Mouse (Mus musculus) midbrain, embryonic 16.5 days (tissue): ENCODE results near the gene Afdn. TPM values are rescaled to one million over a fixed set of nuclear protein-coding genes. Genes with fewer than 3 reads are reported as not detected.
"Not testable (repeated sequence)": the region's sequence is repeated elsewhere in the genome, so short reads cannot be mapped to it uniquely, and the experiment has no call there.

Experiments used
- ATAC-seq: fragments of 200-750 bp; cut with Nextera tagmentation; 2 replicates; pipeline ENCODE4 v1.8.0; 2017; ENCODE audit warnings: moderate TSS enrichment
- H3K27ac ChIP-seq: fragments of 300-500 bp; sonication (generic); 2 replicates; pipeline ENCODE4 v1.5.1; 2014; ENCODE audit warnings: mild to moderate bottlenecking, low read length, mixed read lengths
- H3K27me3 ChIP-seq: fragments of 300-500 bp; sonication (generic); 2 replicates; pipeline ENCODE4 v1.6.1; 2014; ENCODE audit warnings: low read depth, low read length, mixed read lengths; ENCODE audit not compliant: control insufficient read depth, insufficient read depth
- H3K36me3 ChIP-seq: fragments of 300-500 bp; sonication (generic); 2 replicates; pipeline ENCODE4 v1.6.1; 2014; ENCODE audit warnings: mild to moderate bottlenecking, low read length, moderate library complexity, mixed read lengths; ENCODE audit not compliant: control insufficient read depth, insufficient read depth
- H3K4me1 ChIP-seq: fragments of 300-500 bp; sonication (generic); 2 replicates; pipeline ENCODE4 v1.6.1; 2014; ENCODE audit warnings: mild to moderate bottlenecking, low read length, mixed read lengths; ENCODE audit not compliant: control insufficient read depth, insufficient read depth
- H3K4me2 ChIP-seq: fragments of 300-500 bp; sonication (generic); 2 replicates; pipeline ENCODE4 v1.6.1; 2014; ENCODE audit warnings: mild to moderate bottlenecking, low read length, mixed read lengths
- H3K4me3 ChIP-seq: fragments of 300-500 bp; sonication (generic); 2 replicates; pipeline ENCODE4 v1.5.1; 2014; ENCODE audit warnings: low read depth, mild to moderate bottlenecking, low read length, moderate library complexity, mixed read lengths
- H3K9ac ChIP-seq: fragments of 300-500 bp; sonication (generic); 2 replicates; pipeline ENCODE4 v1.6.1; 2014; ENCODE audit warnings: low read depth, low read length, mixed read lengths
- H3K9me3 ChIP-seq: fragments of 300-500 bp; sonication (generic); replicated peaks from 2 replicates; pipeline ENCODE4 v1.6.1; 2014; ENCODE audit warnings: mild to moderate bottlenecking, low read length, mixed read lengths; ENCODE audit not compliant: control insufficient read depth, poor library complexity, severe bottlenecking
- WGBS: fragments of 180-500 bp; shearing (Covaris S2); extraction: QIAGEN DNeasy Blood & Tissue Kit; methylation state at CpG from one replicate; pipeline ENCODE4 v1.1.7; 2014; 5-methylcytosine and 5-hydroxymethylcytosine counted together
- polyA plus RNA-seq: library from polyadenylated mRNA; unstranded; fragments of >200 nt; fragmentation: Nextera tagmentation; extraction: Ambion mirVana; gene quantifications from 2 replicates; pipeline ENCODE4 v1.2.1, GENCODE M21; 2015

Afdn gene
- polyA plus RNA-seq, 1 experiment from 2014 or later, result 118 TPM

DNA sequence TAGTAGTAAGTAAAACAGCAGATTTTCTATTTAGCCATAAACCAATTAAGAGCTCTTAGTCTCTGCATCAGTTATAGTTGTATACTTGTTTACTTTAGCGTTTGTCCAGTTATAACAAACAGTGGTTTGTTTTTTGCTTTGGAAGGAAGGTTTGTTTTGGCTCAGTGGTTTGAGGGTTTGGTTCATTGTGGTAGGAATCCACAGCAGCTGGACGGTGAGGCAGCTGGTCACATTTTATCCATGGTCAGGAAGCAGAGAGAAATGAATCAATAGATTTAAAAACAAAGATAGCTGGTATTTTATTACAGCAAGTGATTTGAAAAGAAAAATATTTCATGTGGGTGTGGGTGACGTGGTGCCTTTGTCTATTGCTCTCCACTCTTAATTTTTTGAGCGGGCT, 59.0 kb downstream of the Afdn start:
- no peak overlapping the region for H3K4me2 ChIP-seq
- no peak for ATAC-seq
- no peak overlapping the region for H3K9ac ChIP-seq
- H3K27ac ChIP-seq, result no peak overlapping the region
- no peaks in the 10 kb centered on the region for H3K4me1 ChIP-seq
- 94% methylated on average over 4 of the region's 4 CpGs for WGBS
- H3K4me3 ChIP-seq, result no peak overlapping the region
- H3K36me3 ChIP-seq, result peaks cover 10% of the 10 kb centered on the region; the same call in 1 of the 2 replicates
- no peaks in the 10 kb centered on the region for H3K27me3 ChIP-seq
- H3K9me3 ChIP-seq, result no peaks in the 10 kb centered on the region

DNA sequence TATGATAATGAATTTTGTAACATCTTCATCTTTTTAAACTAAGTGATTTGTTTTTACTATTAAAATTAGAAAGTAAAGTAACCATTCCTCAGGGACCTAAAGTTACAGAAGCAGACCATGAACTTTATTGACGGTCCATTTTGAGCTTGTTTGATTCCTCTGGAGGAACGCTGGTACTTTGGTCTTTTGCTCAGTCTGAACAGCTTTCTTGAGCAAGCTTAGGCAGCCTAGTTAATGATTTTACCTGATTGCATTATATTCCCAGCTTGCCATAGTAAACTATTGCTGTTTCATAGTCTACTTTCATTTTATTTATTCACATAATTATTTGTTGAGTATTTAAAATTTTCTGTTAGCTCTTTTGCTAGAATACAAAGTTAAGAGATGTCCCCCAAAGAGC, 60.3 kb downstream of the Afdn start:
- H3K27me3 ChIP-seq, result no peaks in the 10 kb centered on the region
- H3K9ac ChIP-seq, result no peak overlapping the region
- H3K4me3 ChIP-seq, result no peak overlapping the region
- ATAC-seq, result no peak
- H3K4me1 ChIP-seq, result no peaks in the 10 kb centered on the region
- no peaks in the 10 kb centered on the region for H3K9me3 ChIP-seq
- H3K27ac ChIP-seq, result no peak overlapping the region
- WGBS, result 94% methylated on average over 2 of the region's 2 CpGs
- peaks cover 11% of the 10 kb centered on the region; the same call in 1 of the 2 replicates for H3K36me3 ChIP-seq
- H3K4me2 ChIP-seq, result no peak overlapping the region

DNA sequence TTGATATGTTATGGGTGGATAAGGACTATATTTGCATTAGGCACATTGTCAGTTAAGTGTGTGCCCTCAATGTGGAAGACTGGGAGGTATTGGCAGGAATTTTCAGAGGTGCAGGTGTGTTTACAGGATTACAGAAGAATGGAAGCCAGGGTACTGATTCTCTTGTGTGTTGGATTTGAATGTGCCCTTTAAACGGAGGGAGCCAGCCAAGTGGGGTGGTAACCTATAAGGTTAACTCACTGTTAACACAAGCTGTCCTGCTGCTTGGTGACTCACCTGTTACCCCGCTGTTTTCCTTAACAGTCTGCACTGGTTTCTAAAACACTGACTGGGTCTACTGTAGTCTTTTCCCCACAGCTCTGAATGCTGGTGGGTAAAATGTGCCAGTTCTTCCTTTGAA, 65.1 kb downstream of the Afdn start:
- no peak overlapping the region for H3K9ac ChIP-seq
- no peaks in the 10 kb centered on the region for H3K27me3 ChIP-seq
- no peak for ATAC-seq
- 93% methylated on average over 2 of the region's 2 CpGs for WGBS
- no peak overlapping the region for H3K4me2 ChIP-seq
- no peak overlapping the region for H3K4me3 ChIP-seq
- no peaks in the 10 kb centered on the region for H3K4me1 ChIP-seq
- peaks cover 9% of the 10 kb centered on the region for H3K36me3 ChIP-seq
- H3K27ac ChIP-seq, result no peak overlapping the region
- H3K9me3 ChIP-seq, result no peaks in the 10 kb centered on the region

DNA sequence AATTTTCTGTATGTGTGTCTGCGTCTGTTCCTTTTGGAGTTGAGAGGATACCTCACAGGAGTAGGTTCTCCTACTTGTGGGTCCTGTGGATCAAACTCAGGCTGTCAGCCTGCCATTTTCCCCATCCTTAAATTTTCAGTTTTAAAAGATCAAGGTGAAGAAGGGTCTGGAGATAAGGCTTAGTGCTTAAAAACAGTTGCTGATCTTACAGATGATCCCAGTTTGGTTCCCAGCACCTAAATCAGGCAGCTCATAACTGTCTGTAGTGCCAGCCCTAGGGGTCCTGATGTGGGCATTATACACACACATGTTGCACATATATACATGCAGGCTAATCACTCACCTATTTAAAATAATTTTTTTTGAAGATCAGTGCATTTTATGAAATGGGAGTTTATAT, 69.9 kb downstream of the Afdn start:
- Histone ChIP-seq H3K9ac (no peak overlapping the region), H3K4me3 (no peak overlapping the region), H3K36me3 (peaks cover 11% of the 10 kb centered on the region), H3K4me2 (no peak overlapping the region), H3K9me3 (no peaks in the 10 kb centered on the region), H3K27me3 (no peaks in the 10 kb centered on the region), H3K4me1 (no peaks in the 10 kb centered on the region), H3K27ac (no peak overlapping the region)
- WGBS, result 97% methylated on average over 1 of the region's 1 CpGs
- ATAC-seq, result no peak

DNA sequence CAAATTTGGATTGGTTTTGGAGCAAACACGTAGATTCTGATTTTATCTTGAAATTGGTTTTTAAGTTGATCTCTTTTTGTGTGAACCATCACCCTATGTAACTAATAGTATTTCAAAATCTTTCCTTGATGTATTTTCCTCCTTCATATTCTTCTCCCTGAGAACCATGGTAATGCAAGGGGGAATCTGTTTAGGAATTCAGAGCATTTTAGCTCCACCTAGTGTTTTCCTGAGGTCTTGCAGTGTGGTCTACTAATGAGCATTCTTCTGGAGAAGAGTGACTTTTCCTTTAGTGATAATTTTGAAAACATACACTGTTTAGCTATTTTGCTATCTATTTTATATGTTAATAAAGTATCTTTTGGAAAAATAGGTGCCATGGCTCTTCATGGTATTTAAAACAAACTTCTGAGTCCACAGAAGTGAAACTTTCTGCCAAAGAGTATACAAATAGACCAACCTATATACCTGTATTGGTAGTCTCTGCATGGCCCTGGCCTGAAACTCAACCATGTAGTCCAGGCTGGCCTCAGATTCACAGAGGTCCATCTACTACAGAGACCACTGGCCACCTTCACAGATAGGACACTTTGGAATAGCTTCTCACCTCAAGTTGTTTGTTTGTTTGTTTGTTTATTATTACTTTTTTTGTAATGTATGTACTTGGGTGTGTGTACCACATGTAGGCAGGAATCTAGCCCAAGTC, 70.5 kb downstream of the Afdn start:
- Histone ChIP-seq H3K27ac (no peak overlapping the region), H3K4me2 (no peak overlapping the region), H3K4me1 (no peaks in the 10 kb centered on the region), H3K36me3 (peaks cover 12% of the 10 kb centered on the region), H3K4me3 (no peak overlapping the region), H3K9ac (no peak overlapping the region), H3K27me3 (no peaks in the 10 kb centered on the region), H3K9me3 (no peaks in the 10 kb centered on the region)
- peak; percentile 67; the same call in 1 of the 2 replicates for ATAC-seq
- 80% methylated on average over 1 of the region's 1 CpGs for WGBS

DNA sequence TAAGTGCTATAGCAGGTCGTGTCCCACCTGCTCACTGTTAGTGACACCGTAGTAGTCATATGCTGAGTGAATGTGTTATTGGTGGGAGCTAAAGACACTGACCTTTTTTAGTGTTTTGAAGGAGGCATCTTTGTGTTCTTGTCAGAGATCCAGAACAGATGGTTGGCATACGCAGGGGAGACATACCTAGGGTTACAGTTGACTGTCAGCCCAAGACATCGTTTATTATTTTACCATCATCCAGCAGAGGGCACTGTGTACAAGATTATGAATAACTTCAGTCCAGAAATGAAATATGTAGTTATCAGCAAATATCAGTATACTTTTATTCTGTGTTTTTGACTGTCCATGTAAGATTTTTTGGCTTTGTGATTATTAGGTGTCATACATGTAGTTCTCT, 75.5 kb downstream of the Afdn start:
- Histone ChIP-seq H3K9me3 (no peaks in the 10 kb centered on the region), H3K4me2 (no peak overlapping the region), H3K27me3 (no peaks in the 10 kb centered on the region), H3K27ac (no peak overlapping the region), H3K9ac (no peak overlapping the region), H3K36me3 (peaks cover 8% of the 10 kb centered on the region), H3K4me3 (no peak overlapping the region), H3K4me1 (no peaks in the 10 kb centered on the region)
- WGBS, result 81% methylated on average over 4 of the region's 4 CpGs
- ATAC-seq, result 0 out of 2 replicates have a peak, but pooled peaks have one; percentile 28

DNA sequence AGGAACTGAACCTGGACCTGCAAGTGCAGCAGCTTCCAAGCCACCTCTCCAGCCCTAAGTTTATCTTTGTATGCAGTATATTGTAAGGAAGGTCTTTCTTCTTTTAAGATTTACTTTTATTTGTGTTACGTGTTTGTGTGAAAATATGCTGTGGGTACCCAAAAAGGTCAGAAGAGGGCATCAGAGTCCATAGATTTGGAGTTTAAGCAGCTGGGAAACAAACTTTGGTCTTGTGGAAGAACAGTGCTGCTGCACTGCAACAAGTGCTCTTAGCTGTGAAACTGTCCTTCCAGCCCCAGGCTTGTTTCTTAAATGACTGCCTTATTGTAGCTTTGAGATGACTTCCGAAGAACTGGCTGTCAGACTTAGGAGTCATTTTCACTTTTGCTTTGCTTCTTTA, 89.8 kb downstream of the Afdn start:
- Histone ChIP-seq H3K27me3 (no peaks in the 10 kb centered on the region), H3K4me2 (no peak overlapping the region), H3K9ac (no peak overlapping the region), H3K4me3 (no peak overlapping the region), H3K36me3 (peaks cover 31% of the 10 kb centered on the region), H3K9me3 (no peaks in the 10 kb centered on the region), H3K27ac (no peak overlapping the region), H3K4me1 (no peaks in the 10 kb centered on the region)
- 97% methylated on average over 2 of the region's 2 CpGs for WGBS
- no peak for ATAC-seq

DNA sequence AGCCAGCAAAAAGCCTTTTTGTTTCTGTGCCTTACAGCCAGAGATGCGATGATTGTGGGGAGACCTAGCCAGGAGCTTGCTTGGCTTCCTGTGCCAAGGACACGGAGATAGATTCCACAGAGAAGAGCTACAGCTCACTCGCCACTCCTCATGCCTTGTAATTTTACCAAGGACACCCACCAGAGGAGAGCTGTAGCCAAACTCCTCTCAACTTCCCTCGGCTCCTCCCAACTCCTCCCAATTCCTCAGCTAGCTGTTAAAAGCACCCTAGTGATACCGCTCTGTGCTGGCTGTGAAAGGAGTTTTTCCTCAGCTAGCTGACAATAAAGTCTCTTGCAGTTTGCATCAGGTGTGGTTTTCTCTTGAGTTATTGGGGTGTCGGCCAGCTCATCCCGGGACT, 93.5 kb downstream of the Afdn start:
- H3K27me3 ChIP-seq, H3K9ac ChIP-seq, H3K4me2 ChIP-seq, H3K4me3 ChIP-seq, H3K27ac ChIP-seq, H3K9me3 ChIP-seq, H3K4me1 ChIP-seq, ATAC-seq: not testable (repeated sequence)
- peaks cover 35% of the 10 kb centered on the region for H3K36me3 ChIP-seq
- WGBS, result 80% methylated on average over 7 of the region's 7 CpGs

DNA sequence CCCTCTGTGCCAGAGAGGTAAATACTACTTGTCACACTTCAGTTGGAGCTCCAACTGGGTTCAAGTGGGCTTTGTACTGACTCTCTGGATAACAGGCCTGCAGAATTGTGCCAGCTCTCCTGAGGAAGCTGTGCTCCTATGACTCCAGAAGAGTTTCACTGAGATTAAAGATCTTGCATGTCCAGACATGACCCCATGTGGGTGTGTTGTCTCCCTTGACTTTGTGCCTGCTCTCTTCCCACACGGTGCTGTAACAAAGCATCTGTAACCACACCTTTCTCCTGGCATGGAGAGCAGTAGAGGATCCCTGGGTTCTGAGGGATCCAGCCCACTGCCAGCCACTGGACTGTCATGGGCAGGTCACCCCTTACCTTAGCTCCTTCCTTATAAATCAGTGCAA, 95.1 kb downstream of the Afdn start:
- no peak for ATAC-seq
- Histone ChIP-seq H3K4me3 (no peak overlapping the region), H3K9me3 (no peaks in the 10 kb centered on the region), H3K9ac (no peak overlapping the region), H3K36me3 (peaks cover 35% of the 10 kb centered on the region), H3K4me1 (no peaks in the 10 kb centered on the region), H3K27ac (no peak overlapping the region), H3K4me2 (no peak overlapping the region), H3K27me3 (no peaks in the 10 kb centered on the region)
- 87% methylated on average over 1 of the region's 1 CpGs for WGBS
